Mouse (Mus musculus): ENCODE data around the gene Gm28374. TPM values are rescaled to one million over a fixed set of nuclear protein-coding genes. Genes with fewer than 3 reads are reported as not detected.
"Not testable (repeated sequence)": the region's sequence is repeated elsewhere in the genome, so short reads cannot be mapped to it uniquely, and the experiment has no call there.

Gene Gm28374
- total RNA-seq (2015; ENCODE audit: low replicate concordance), result not detected in 2 replicates
- total RNA-seq (2017; ENCODE audit: low replicate concordance), result not detected in 2 replicates

DNA sequence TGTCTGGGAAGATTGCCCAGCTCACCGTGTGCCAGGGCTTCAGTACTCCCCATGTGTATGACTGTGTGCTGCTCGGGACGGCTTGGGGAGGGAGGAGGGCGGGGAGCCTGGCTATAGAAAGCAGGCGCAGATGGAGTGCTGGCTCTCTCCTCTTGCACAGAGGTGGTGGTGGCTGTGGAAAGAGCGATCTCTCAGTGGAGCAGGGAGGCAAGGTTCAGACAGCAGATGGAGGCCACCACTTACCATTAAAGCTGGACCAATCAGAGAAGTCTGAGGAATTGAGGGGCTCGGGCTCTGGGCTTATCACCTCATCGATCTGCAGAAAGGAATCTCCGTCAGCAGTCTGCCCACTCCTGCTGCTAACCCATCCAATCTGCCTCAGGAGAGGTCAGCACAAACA is at the start of gene Gm28374:
Gene Gm28374 (minus strand): TSS at position 101 of the 400 bp plus-strand sequence.
- ATAC-seq (replicated peaks; ENCODE audit: low FRiP score, poor library complexity, severe bottlenecking), result no peak

- not testable (repeated sequence) for ATAC-seq (replicated peaks; ENCODE audit: low FRiP score, poor library complexity, severe bottlenecking)
These were observed 48.5 kb upstream of the Gm28374 start for GRCm38 (mm10) chr19:6130414-6131128.

GRCm38 (mm10) chr19:6127760-6128341 is 45.8 kb upstream of the Gm28374 start, which contains the start of gene Snx15:
Gene Snx15, minus strand, starts transcription at chr19:6128304.
- ATAC-seq (replicated peaks; ENCODE audit: low FRiP score, poor library complexity, severe bottlenecking), result peak; percentile 86

DNA sequence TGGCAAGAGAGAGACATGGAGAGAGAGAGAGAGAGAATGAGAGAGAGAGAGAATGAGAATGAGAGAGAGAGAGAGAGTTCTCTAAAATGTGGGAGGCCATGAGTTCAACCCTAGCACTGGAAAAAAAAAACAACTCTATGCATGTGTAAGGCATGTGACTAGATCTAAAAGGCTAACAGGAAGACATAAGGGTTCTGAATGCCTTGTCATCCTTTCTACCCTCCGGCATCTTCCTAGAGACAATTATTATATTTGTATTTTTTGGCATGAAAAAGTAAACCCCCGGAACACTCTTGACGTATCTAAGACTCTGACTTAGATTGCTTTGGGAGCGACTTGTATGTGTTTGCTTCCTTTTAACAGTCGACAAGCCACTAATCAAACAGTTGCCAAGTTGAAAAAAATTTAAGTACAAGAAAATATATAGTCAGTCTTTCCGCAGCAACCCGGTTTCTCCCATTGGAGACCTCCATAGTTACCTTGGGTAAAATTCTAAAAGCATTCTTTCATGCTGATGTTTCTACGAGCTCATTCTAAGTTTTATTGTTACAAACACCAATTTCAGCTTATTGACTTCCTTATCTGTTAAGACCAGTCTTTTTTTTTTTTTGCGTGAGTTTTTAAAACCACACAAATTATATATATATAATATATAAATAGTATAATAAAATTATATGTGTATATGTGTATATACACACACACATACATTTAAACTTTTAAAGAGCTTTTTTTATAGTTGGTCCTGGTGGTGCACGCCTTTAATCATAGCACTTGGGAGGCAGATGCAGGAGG is 44.9 kb upstream of the Gm28374 start:
- ATAC-seq (replicated peaks; ENCODE audit: low FRiP score, poor library complexity, severe bottlenecking), result no peak

- peak; percentile 39; the same call in 1 of the 2 replicates for ATAC-seq (replicated peaks; ENCODE audit: low FRiP score, poor library complexity, severe bottlenecking)
These were observed 44.2 kb upstream of the Gm28374 start for GRCm38 (mm10) chr19:6126289-6126688.

GRCm38 (mm10) chr19:6124898-6125297 is 42.8 kb upstream of the Gm28374 start:
- no peak for ATAC-seq (replicated peaks; ENCODE audit: low FRiP score, poor library complexity, severe bottlenecking)

- ATAC-seq (replicated peaks; ENCODE audit: low FRiP score, poor library complexity, severe bottlenecking), result no peak
These were observed 41.3 kb upstream of the Gm28374 start for GRCm38 (mm10) chr19:6123330-6123729.

DNA sequence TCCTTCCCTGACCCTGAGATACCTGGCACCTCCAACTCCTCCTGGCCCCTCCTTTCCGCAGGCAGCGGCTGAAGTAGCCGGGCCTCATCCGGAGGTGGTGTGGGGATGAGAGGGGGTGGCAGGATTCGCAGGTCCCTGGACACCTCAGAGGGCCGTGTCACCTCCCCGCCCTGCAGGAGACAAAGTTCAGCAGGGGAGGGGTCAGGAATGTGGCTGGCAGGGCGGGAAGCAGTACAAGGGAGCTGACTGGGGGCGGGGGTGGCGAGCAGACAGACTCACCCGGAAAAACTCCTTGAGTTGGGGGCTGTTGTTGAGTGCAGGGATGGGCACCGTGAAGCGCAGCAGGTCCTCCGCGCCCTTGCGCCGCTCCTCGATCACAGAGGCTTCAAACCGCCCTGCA is 39.7 kb upstream of the Gm28374 start:
- no peak for ATAC-seq (replicated peaks; ENCODE audit: low FRiP score, poor library complexity, severe bottlenecking)

DNA sequence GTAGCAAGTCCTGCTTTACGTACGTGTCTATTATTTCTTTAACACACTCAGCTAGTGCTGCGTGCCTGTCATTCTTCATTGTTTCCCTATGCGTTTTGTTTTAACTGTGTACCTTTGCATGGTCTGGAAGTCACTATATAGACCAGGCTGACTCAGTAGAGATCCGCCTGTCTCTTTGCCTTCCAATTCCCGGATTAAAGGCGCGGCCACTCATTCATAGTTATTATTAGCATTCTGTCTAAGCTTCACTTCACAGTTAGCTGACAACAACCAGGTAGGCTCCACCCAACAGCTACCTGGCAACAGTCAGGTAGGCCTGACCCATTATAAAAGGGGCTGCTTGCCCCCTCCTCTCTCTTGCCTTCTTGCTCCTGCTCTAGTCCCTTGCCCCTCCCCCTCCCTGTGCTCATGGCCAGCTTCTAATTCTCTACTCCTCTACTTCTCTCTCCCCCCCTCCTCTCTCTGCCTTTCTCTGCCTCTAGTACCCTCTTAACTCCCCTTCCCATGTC is 36.7 kb upstream of the Gm28374 start:
- peak; percentile 23 for ATAC-seq (replicated peaks; ENCODE audit: low FRiP score, poor library complexity, severe bottlenecking)

GRCm38 (mm10) chr19:6117986-6118676 is 36.1 kb upstream of the Gm28374 start, which contains the start of gene Sac3d1:
Gene Sac3d1, minus strand, starts transcription at chr19:6118650.
- peak; percentile 87 for ATAC-seq (replicated peaks; ENCODE audit: low FRiP score, poor library complexity, severe bottlenecking)

DNA sequence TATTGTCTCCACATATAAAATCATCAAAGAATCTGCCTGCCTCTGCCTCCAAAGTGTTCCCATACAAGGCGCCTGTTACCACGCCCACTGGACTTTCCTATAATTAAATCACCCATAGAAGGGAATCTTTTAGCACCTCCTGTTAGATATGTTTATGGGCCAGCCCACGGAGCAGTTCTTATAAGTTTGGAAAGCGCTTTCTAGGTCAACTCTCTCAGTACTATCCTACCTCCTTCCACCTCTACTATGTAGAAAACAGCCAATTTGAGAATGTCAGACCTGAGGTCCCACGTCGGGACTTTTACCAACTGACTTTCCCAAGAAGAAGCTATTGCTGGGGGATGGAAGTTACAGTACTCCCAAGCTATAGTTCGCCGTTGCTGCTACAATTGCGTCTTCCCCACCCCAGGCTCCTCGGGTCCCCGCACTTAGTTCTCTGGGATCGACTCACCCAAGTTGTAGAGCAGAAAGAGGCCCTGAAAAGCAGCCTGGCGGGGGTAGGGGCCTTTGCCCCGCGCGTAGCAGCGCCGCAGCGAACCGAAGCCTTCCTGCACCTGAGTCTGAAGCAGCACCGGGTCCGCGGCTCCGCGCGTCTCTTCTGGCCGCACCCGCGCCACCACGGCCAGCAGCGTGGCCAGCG is 35.4 kb upstream of the Gm28374 start:
- no peak for ATAC-seq (replicated peaks; ENCODE audit: low FRiP score, poor library complexity, severe bottlenecking)

DNA sequence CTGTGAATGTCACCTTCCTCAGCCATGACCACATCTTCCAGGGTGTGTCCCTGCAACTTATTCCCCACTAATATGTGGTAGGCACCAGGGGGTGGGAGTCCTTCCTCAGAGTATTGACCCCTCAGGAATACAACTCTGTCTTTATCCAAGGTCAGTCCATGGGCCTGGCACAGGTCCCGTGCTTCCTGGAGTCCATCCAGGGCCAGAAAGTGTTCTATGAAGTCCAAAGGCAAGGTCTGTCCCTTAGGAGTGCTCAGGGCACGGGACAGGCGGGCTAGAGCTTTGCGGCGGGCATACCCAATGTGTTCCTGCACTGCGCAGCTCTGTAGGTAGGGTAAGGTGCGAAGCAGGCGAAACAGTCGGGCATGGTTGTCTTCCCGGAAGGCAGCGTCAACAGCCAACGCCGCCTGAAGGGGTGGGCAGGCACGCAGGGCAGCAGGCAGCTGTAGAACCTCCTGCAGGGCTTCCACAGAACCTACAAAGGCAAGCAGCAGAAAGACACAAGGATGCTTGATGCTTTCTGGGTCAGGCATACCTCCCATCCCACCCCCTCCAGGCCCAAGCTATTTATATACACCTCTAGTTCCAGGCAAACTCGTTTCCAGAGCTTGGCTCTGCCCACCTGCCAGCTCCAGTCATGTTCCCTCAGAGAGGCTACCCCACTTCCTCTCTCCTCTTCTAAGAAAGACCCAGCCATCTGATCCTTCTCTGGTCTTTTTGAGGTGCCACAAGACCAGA is 34.2 kb upstream of the Gm28374 start:
- no peak for ATAC-seq (replicated peaks; ENCODE audit: low FRiP score, poor library complexity, severe bottlenecking)

DNA sequence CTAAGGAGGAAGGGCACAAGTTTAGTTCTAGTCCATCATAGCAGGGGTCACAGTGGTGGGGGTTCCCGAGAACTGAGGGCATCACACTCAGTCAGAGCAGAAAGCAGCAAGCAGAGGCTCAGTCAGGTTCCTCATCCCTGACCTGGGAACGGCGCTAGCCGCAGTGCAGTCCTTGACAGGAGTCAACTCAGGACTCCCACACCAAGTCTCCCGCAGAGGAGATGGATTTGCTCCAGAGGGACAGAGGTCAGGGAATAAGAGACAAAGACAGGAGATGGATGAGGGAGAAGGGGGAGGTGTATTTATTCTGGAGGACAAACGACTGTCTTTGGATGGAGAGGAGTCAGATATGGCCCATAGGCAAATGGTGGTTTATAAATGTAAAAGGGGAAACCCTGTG is 31.1 kb upstream of the Gm28374 start:
- ATAC-seq (replicated peaks; ENCODE audit: low FRiP score, poor library complexity, severe bottlenecking), result no peak

GRCm38 (mm10) chr19:6105586-6105985 is 23.5 kb upstream of the Gm28374 start, which contains the start of gene Naaladl1:
Gene Naaladl1, plus strand, starts transcription at chr19:6105782.
- ATAC-seq (replicated peaks; ENCODE audit: low FRiP score, poor library complexity, severe bottlenecking), result no peak

DNA sequence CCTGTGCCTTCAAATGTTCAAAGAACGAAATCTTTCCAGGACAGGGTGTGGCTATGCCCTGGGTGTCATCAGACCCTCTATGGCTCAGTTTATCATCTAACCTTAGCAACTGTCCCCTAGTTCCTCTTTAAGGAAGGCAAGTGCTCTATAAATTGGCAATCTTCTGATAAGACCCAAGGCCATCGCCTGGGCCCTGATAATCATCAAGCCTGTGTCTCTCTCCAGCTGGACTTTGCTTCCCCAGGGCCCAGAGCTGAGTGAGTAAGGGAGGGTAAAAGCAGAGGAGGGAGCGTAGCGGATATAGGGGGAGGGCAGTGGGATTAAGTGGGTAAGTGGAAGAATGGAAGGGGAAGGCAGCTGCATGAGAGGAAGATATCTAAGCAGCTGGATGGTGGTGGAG is 22.4 kb upstream of the Gm28374 start:
- no peak for ATAC-seq (replicated peaks; ENCODE audit: low FRiP score, poor library complexity, severe bottlenecking)

DNA sequence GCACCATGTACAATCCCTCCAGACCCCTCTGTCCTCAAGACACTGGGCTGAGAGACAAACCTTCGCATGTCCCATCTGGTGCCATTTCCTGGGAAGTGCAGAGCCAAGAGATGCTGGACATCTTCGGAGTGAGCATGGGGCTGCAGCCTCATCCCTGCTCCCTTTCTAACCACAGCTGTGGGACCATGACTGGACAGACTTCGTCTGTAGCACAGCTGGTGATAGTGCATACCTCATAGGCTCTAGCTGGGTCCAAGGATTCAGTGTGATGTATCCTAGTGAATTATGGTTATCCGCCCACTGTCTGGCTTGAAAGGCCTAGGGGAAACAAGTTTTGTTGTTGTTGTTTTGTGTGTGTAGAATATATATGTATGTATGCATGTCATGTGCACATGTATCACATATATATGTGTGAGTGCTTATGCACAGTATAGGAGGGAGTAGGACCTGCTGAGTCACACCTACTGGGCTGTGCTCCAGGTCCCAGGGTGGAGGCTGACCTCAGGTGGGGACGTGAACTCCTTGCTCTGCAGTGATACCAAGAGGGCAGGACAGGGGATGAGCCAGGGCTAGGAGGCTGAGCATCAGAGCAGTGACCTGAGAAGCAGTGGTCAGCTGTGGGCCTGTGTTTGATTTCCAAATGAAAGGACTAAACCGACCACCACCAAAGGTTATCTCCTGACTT is 20.3 kb upstream of the Gm28374 start:
- peak; percentile 97 for ATAC-seq (replicated peaks; ENCODE audit: low FRiP score, poor library complexity, severe bottlenecking)

DNA sequence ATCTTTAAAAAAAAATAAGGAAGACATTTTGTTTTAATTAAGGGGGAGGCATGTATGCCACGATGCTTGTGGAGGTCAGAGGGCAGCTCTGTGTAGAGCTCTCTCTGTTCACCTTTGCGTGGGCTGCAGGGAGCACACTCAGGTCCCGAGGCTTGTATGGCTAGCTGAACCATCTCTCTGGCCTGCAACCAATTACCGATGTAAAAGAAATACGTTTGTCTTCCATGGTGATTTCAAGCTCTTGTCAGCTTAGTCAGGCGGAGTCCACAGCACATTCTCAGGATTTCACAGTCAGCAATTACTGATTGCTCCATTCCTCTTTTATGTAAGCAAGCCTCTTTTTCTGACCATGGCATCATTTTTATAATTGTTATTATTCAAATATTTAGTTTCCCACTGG is 19.1 kb upstream of the Gm28374 start:
- no peak for ATAC-seq (replicated peaks; ENCODE audit: low FRiP score, poor library complexity, severe bottlenecking)

- ATAC-seq (replicated peaks; ENCODE audit: low FRiP score, poor library complexity, severe bottlenecking), result no peak
These were observed 15.8 kb upstream of the Gm28374 start for GRCm38 (mm10) chr19:6097847-6098246.

Measured in erythroid progenitor cell, adult 5-6 weeks (primary cell).